Mouse (Mus musculus): ENCODE results near the gene Pdp2. TPM values are rescaled to one million over a fixed set of nuclear protein-coding genes. Genes with fewer than 3 reads are reported as not detected.
A peak's percentile ranks its signal among the peaks of the same experiment; 100 is the strongest.
"Not testable (repeated sequence)": the region's sequence is repeated elsewhere in the genome, so short reads cannot be mapped to it uniquely, and the experiment has no call there.

The Pdp2 gene
- polyA plus RNA-seq, 1 experiment = 2.4 TPM

DNA sequence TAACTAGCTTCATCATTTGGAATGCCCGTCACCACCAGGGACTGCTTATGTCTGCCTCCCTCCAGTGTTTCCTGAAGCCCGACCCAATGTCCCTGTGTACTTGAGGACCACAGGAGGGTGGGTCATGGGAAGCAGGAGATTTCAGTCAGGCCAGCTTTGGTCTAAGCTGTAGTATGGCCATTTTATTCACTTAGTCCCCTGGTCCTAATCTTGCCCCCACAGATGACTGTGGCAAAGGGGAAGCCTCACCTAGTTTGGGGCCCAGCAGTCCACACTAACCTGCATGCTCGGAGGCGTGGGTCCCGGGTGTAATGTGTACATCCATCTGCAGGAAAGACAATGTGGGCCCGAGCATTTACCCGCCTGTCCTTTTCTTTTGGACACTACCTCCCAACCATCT is 49.0 kb downstream of the Pdp2 start:
- H3K4me3 ChIP-seq (ENCODE audit: extremely low read depth, insufficient read depth, insufficient read length) = peak overlapping the region; percentile 81; the same call in 1 of the 2 replicates
- no peak for DNase-seq (ENCODE audit: low read depth in 1 of 2, low spot score in 2 of 2)
- peaks cover 4% of the 10 kb centered on the region for H3K36me3 ChIP-seq (ENCODE audit: control insufficient read depth, insufficient read depth, low read length)
- 87% methylated on average over 7 of the region's 7 CpGs for WGBS
- no peak for TF ChIP-seq POLR2A (IDR thresholded peaks at IDR 0.05; ENCODE audit: low read depth, low read length)
- no peak for TF ChIP-seq CTCF (IDR thresholded peaks at IDR 0.05; ENCODE audit: extremely low read depth, insufficient read depth, insufficient read length, insufficient replicate concordance)
- no peak overlapping the region for H3K27ac ChIP-seq (ENCODE audit: insufficient read depth, low read length)
- H3K4me1 ChIP-seq (ENCODE audit: control insufficient read depth, insufficient read depth, insufficient read length) = peaks cover 5% of the 10 kb centered on the region; the same call in 1 of the 2 replicates
- H3K27me3 ChIP-seq (ENCODE audit: control insufficient read depth, insufficient read depth, low read length) = no peaks in the 10 kb centered on the region

DNA sequence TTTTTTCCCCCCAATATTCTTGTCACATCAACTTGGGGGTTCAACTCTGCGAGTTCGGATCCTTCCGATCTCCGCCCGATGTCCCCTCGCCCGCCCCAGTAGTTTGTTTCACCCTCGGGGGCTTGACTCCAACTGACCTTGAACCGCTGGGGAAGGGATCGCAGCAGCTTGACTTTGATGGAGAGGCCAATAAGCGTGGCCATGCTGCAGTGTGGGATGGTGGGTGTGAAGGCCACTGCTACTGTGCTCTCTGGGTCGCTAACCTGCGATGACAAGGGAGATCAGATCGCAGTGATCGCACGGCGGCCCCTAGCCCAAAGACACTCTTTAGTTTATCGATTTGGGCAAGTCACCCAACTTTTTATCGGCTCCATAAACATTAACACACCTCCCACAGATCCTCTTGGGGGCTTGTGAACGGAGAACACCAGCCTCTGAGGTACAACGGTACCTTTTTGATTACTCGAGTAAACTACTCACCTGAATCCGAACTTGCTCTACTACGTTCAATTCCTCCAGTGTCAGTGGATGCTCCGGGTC is 49.6 kb downstream of the Pdp2 start:
- Histone ChIP-seq H3K36me3 (ENCODE audit: control insufficient read depth, insufficient read depth, low read length) (peaks cover 4% of the 10 kb centered on the region), H3K4me1 (ENCODE audit: control insufficient read depth, insufficient read depth, insufficient read length) (peaks cover 5% of the 10 kb centered on the region; the same call in 1 of the 2 replicates), H3K27me3 (ENCODE audit: control insufficient read depth, insufficient read depth, low read length) (no peaks in the 10 kb centered on the region), H3K27ac (ENCODE audit: insufficient read depth, low read length) (no peak overlapping the region), H3K4me3 (ENCODE audit: extremely low read depth, insufficient read depth, insufficient read length) (peak overlapping the region; percentile 81)
- 18% methylated on average over 25 of the region's 25 CpGs for WGBS
- TF ChIP-seq CTCF (IDR thresholded peaks at IDR 0.05; ENCODE audit: extremely low read depth, insufficient read depth, insufficient read length, insufficient replicate concordance) (no peak), POLR2A (IDR thresholded peaks at IDR 0.05; ENCODE audit: low read depth, low read length) (no peak)
- no peak for DNase-seq (ENCODE audit: low read depth in 1 of 2, low spot score in 2 of 2)

DNA sequence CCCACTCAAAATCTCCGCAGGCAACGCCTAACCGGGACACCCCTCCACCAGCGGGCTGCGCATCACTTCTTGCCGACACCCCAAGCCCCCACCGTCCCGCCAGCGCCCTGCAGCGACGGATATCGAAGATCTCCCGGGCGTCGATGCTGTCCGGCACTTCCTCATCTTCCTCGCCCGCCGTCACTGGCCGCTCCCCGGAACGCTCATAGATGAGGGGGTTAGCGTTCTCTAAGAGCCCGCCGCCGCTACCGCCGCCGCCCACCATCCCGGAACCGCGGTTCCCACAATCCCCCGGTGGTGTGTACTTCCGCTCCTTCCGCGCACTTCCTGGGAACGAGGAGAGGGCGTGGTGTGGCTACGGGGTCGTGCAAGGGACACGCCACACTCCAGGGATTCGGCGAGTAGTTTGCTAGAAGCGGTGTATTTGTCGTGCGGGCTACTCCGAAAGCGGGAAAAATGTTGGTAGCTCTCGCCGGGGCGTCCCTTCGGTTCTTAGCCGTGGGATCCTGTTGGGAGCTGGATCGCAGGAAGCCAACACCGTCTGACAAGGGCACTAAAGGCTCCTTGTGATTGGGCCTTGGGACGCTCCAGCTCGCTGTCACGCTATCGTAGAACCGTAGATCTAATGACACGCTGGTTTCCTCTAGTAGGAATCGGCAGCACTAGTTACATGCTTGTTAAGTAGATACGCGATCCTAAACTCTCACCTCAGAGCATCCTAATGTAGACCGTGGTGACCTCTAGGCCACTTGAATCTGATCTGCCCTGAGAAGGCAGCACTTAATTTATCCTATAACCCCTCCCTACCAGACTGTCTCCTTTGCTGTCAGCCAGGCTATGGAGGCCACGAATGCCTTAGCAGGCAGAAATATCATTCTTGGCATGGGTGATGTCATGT is 50.4 kb downstream of the Pdp2 start, which contains the start of gene Ciao2b:
TSS of gene Ciao2b (minus strand) at position 540 of the 898 bp plus-strand sequence.
- Histone ChIP-seq H3K27ac (ENCODE audit: insufficient read depth, low read length) (peak within 1 kb of the TSS; percentile 76), H3K36me3 (ENCODE audit: control insufficient read depth, insufficient read depth, low read length) (peaks cover 4% of the 10 kb centered on the region), H3K4me3 (ENCODE audit: extremely low read depth, insufficient read depth, insufficient read length) (peak within 1 kb of the TSS; percentile 81), H3K27me3 (ENCODE audit: control insufficient read depth, insufficient read depth, low read length) (no peaks in the 10 kb centered on the region), H3K4me1 (ENCODE audit: control insufficient read depth, insufficient read depth, insufficient read length) (peaks cover 5% of the 10 kb centered on the region; the same call in 1 of the 2 replicates)
- TF ChIP-seq CTCF (IDR thresholded peaks at IDR 0.05; ENCODE audit: extremely low read depth, insufficient read depth, insufficient read length, insufficient replicate concordance) (no peak), POLR2A (IDR thresholded peaks at IDR 0.05; ENCODE audit: low read depth, low read length) (peak; percentile 8; the same call in 1 of the 2 replicates)
- WGBS = under 1% methylated on average over 66 of the region's 66 CpGs
- DNase-seq (ENCODE audit: low read depth in 1 of 2, low spot score in 2 of 2) = peak in 1 of 2 experiments; percentile 83

DNA sequence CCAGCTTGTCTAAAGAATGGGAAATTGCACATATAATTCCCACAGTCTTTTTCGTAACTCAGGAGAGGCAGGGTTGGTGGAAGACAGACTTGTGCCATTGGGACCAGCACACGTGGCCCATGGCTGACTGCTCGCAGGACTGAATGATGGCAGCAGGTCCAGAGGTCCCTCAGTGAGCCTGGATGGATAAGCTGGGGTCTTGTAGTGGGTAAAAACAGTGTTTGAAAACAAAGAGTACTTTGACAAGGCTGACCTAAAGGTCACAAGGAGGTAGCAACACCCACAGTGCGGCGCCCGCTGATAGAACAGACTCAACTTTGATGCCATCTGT is 51.0 kb downstream of the Pdp2 start:
- H3K27ac ChIP-seq (ENCODE audit: insufficient read depth, low read length) = 0 out of 2 replicates have a peak overlapping the region, but pooled peaks have one; percentile 76
- peak overlapping the region; percentile 81; the same call in 1 of the 2 replicates for H3K4me3 ChIP-seq (ENCODE audit: extremely low read depth, insufficient read depth, insufficient read length)
- peaks cover 4% of the 10 kb centered on the region for H3K36me3 ChIP-seq (ENCODE audit: control insufficient read depth, insufficient read depth, low read length)
- H3K4me1 ChIP-seq (ENCODE audit: control insufficient read depth, insufficient read depth, insufficient read length) = peaks cover 5% of the 10 kb centered on the region; the same call in 1 of the 2 replicates
- H3K27me3 ChIP-seq (ENCODE audit: control insufficient read depth, insufficient read depth, low read length) = no peaks in the 10 kb centered on the region
- DNase-seq (ENCODE audit: low read depth in 1 of 2, low spot score in 2 of 2) = no peak
- TF ChIP-seq CTCF (IDR thresholded peaks at IDR 0.05; ENCODE audit: extremely low read depth, insufficient read depth, insufficient read length, insufficient replicate concordance) (no peak), POLR2A (IDR thresholded peaks at IDR 0.05; ENCODE audit: low read depth, low read length) (no peak)
- WGBS = 67% methylated on average over 6 of the region's 6 CpGs

DNA sequence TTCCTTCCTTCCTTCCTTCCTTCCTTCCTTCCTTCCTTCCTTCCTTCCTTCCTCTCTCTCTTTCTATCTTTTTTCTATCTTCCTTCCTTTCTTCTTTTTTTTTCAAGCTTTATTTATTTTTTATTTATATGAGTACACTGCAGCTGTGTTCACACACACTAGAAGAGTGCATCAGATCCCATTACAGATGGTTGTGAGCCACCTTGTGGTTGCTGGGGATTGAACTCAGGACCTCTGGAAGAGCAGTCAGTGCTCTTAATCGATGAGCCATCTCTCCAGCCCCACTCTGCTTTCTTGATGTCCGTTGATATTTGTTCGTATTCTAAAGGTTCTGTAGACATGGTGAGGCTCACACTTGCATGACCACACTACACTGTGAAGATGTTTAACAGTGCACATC is 52.9 kb downstream of the Pdp2 start:
- H3K36me3 ChIP-seq (ENCODE audit: control insufficient read depth, insufficient read depth, low read length); DNase-seq (ENCODE audit: low read depth in 1 of 2, low spot score in 2 of 2); H3K27ac ChIP-seq (ENCODE audit: insufficient read depth, low read length); H3K4me3 ChIP-seq (ENCODE audit: extremely low read depth, insufficient read depth, insufficient read length); H3K27me3 ChIP-seq (ENCODE audit: control insufficient read depth, insufficient read depth, low read length); H3K4me1 ChIP-seq (ENCODE audit: control insufficient read depth, insufficient read depth, insufficient read length): not testable (repeated sequence)
- WGBS = 75% methylated on average over 3 of the region's 3 CpGs
- TF ChIP-seq CTCF (IDR thresholded peaks at IDR 0.05; ENCODE audit: extremely low read depth, insufficient read depth, insufficient read length, insufficient replicate concordance) = peak; percentile 6; the same call in 1 of the 2 replicates

Other genes with a start within 250 kb of the Pdp2 start
- gene Cmtm4, start 195.6 kb upstream of the Pdp2 start, polyA plus RNA-seq (2012; rRNA removed) = 4.8 and 5.6 TPM in 2 replicates
- 8.4 and 8.6 TPM in 2 replicates for gene Dync1li2, start 148.4 kb upstream of the Pdp2 start, polyA plus RNA-seq (2012; rRNA removed)
- 0.23 and 0.25 TPM in 2 replicates for gene Terb1, start 81.5 kb upstream of the Pdp2 start, polyA plus RNA-seq (2012; rRNA removed)
- 4.1 and 6.6 TPM in 2 replicates for gene Nae1, start 56.8 kb upstream of the Pdp2 start, polyA plus RNA-seq (2012; rRNA removed)
- 1.4 and 1.9 TPM in 2 replicates for gene Car7, start 56.8 kb upstream of the Pdp2 start, polyA plus RNA-seq (2012; rRNA removed)
- 0.29 TPM in 1 of 2 replicates, not detected in the other for gene Cdh16, start 32.9 kb downstream of the Pdp2 start, polyA plus RNA-seq (2012; rRNA removed)
- gene Rrad, start 39.9 kb downstream of the Pdp2 start, polyA plus RNA-seq (2012; rRNA removed) = 13.1 and 17.2 TPM in 2 replicates
- 35.7 and 37.5 TPM in 2 replicates for gene Ciao2b, start 50.5 kb downstream of the Pdp2 start, polyA plus RNA-seq (2012; rRNA removed)
- gene Ces2a, start 142.6 kb downstream of the Pdp2 start, polyA plus RNA-seq (2012; rRNA removed) = not detected in 2 replicates
- gene Ces2b, start 240.1 kb downstream of the Pdp2 start, polyA plus RNA-seq (2012; rRNA removed) = not detected in 2 replicates